Mouse (Mus musculus) CH12.LX (cell line): ENCODE data around the gene Plod3. TPM values are rescaled to one million over a fixed set of nuclear protein-coding genes. Genes with fewer than 3 reads are reported as not detected.

Source experiments
- DNase-seq: peaks from one replicate; pipeline ENCODE4 v3.0.0-alpha.2; 2013; ENCODE audit errors: extremely low read depth
- H3K27ac ChIP-seq: 2 replicates; pipeline ENCODE4 v1.5.1; 2012; ENCODE audit warnings: low read depth, mild to moderate bottlenecking, control low read depth, moderate library complexity; ENCODE audit not compliant: insufficient read depth
- H3K27me3 ChIP-seq: replicated peaks from 2 replicates; pipeline ENCODE3; 2012; ENCODE audit warnings: inconsistent platforms
- H3K36me3 ChIP-seq, 2 experiments: replicated peaks in 1 of 2; 2 replicates each; pipeline versions ENCODE3 to v1.6.1; 2012; ENCODE audit warnings: inconsistent platforms in 1 of 2, low read length in 1 of 2, mild to moderate bottlenecking in 1 of 2, mixed read lengths in 1 of 2, moderate library complexity in 1 of 2; ENCODE audit not compliant: control insufficient read depth in 1 of 2, insufficient read depth in 1 of 2
- H3K4me1 ChIP-seq, 2 experiments: 2 replicates each; pipeline ENCODE4 v1.6.1; 2012; ENCODE audit warnings: inconsistent platforms in 1 of 2, moderate library complexity in 1 of 2; ENCODE audit not compliant: insufficient read depth in 2 of 2, control insufficient read depth in 1 of 2
- H3K4me2 ChIP-seq: 2 replicates; pipeline ENCODE4 v1.6.1; 2012; ENCODE audit warnings: low read depth, mild to moderate bottlenecking, control low read depth; ENCODE audit not compliant: poor library complexity, insufficient read depth, severe bottlenecking
- H3K4me3 ChIP-seq, 3 experiments: fragments of 150-350 bp in 1 of 3; sonication (generic) in 1 of 3; replicated peaks in 1 of 3; 2 replicates each; pipeline versions ENCODE3 to v1.5.1; 2011 to 2012; ENCODE audit warnings: low read depth in 2 of 3, low read length in 2 of 3, mild to moderate bottlenecking in 2 of 3, moderate library complexity in 2 of 3, control low read depth in 1 of 3, improper control_type of control experiment in 1 of 3, inconsistent platforms in 1 of 3, mixed read lengths in 1 of 3; ENCODE audit not compliant: poor library complexity in 1 of 3
- H3K79me2 ChIP-seq: replicated peaks from 2 replicates; pipeline ENCODE4 v1.6.1; 2012; ENCODE audit warnings: mild to moderate bottlenecking, moderate library complexity; ENCODE audit not compliant: control insufficient read depth, poor library complexity, insufficient read depth, severe bottlenecking; ENCODE audit errors: extremely low read depth
- H3K9ac ChIP-seq: 2 replicates; pipeline ENCODE4 v1.6.1; 2012; ENCODE audit warnings: low read depth, mild to moderate bottlenecking, control low read depth, moderate library complexity; ENCODE audit not compliant: insufficient read depth
- H3K9me3 ChIP-seq: replicated peaks from 2 replicates; pipeline ENCODE3; 2012; ENCODE audit warnings: low read length, inconsistent platforms, mixed read lengths
- BHLHE40 ChIP-seq: IDR thresholded peaks from 2 replicates; pipeline ENCODE4 v1.6.1; 2011; ENCODE audit warnings: mild to moderate bottlenecking, low read depth, low read length, improper control_type of control experiment
- ELF1 ChIP-seq: IDR thresholded peaks from 2 replicates; pipeline ENCODE4 v1.6.1; 2014; ENCODE audit warnings: low read depth, mild to moderate bottlenecking, inconsistent platforms, low read length, improper control_type of control experiment
- JUN ChIP-seq: IDR thresholded peaks from 2 replicates; pipeline ENCODE4 v1.6.1; 2011; ENCODE audit warnings: low read depth, mild to moderate bottlenecking, low read length, improper control_type of control experiment, moderate library complexity; ENCODE audit not compliant: insufficient read depth
- JUND ChIP-seq: conservative IDR thresholded peaks from 2 replicates; pipeline ENCODE4 v1.6.1; 2011; ENCODE audit warnings: low read depth, low read length, improper control_type of control experiment
- MAZ ChIP-seq: IDR thresholded peaks from 2 replicates; pipeline ENCODE4 v1.6.1; 2012; ENCODE audit warnings: low read depth, mild to moderate bottlenecking, inconsistent platforms, low read length, improper control_type of control experiment, moderate library complexity
- MEF2A ChIP-seq: IDR thresholded peaks from 2 replicates; pipeline ENCODE4 v1.6.1; 2014; ENCODE audit warnings: low read depth, mild to moderate bottlenecking, inconsistent platforms, low read length, improper control_type of control experiment, borderline replicate concordance
- MYC ChIP-seq: IDR thresholded peaks from 2 replicates; pipeline ENCODE4 v1.6.1; 2011; ENCODE audit warnings: low read depth, mild to moderate bottlenecking, improper control_type of control experiment, low read length
- NELFE ChIP-seq: IDR thresholded peaks from 2 replicates; pipeline ENCODE4 v1.6.1; 2011; ENCODE audit warnings: low read depth, low read length, improper control_type of control experiment
- NRF1 ChIP-seq: IDR thresholded peaks from 2 replicates; pipeline ENCODE4 v1.6.1; 2014; ENCODE audit warnings: low read depth, mild to moderate bottlenecking, inconsistent platforms, low read length, improper control_type of control experiment, moderate library complexity
- SMC3 ChIP-seq: IDR thresholded peaks from 2 replicates; pipeline ENCODE4 v1.6.1; 2011; ENCODE audit warnings: low read depth, low read length, improper control_type of control experiment
- TBP ChIP-seq: conservative IDR thresholded peaks from 2 replicates; pipeline ENCODE4 v1.6.1; 2011; ENCODE audit warnings: low read depth, low read length, improper control_type of control experiment
- ZKSCAN1 ChIP-seq: IDR thresholded peaks from 2 replicates; pipeline ENCODE4 v1.6.1; 2012; ENCODE audit warnings: low read depth, inconsistent platforms, low read length, improper control_type of control experiment, borderline replicate concordance
- ZNF384 ChIP-seq: IDR thresholded peaks from 2 replicates; pipeline ENCODE4 v1.6.1; 2012; ENCODE audit warnings: low read depth, low read length, improper control_type of control experiment, inconsistent platforms
- dilution Hi-C: fragments of 300-500 bp; cut with MboI; formaldehyde crosslinking; loops from 2 replicates; pipeline ENCODE4 v1.14.3; 2020; ENCODE audit warnings: low sequenced_read_pairs; ENCODE audit not compliant: extremely low pct_unique_long_range_greater_than_20kb, extremely low pct_ligation_motif_present
- in situ Hi-C: fragments of 300-500 bp; cut with MboI; formaldehyde crosslinking; loops from 3 replicates; pipeline ENCODE4 v1.14.3; 2019; ENCODE audit warnings: low sequenced_read_pairs, low pct_ligation_motif_present, low pct_unique_long_range_greater_than_20kb, mixed read lengths
- polyA plus RNA-seq: library from polyadenylated mRNA; unstranded; fragments of >175 nt; gene quantifications from 2 replicates; pipeline ENCODE4 v1.2.1, GENCODE M21; 2012; ENCODE audit warnings: low read depth; ENCODE audit not compliant: insufficient read length
- total RNA-seq, 2 experiments: library from RNA; depleted of rRNA; stranded (reverse); fragments of 300-350 nt in 1 of 2; fragments of >200 nt in 1 of 2; gene quantifications; 2 replicates each; pipeline ENCODE4 v1.2.3; 2012 to 2014

The Plod3 gene
- total and polyA plus RNA-seq, 3 experiments: 8.8 to 45.2 (median 23.6) TPM

DNA sequence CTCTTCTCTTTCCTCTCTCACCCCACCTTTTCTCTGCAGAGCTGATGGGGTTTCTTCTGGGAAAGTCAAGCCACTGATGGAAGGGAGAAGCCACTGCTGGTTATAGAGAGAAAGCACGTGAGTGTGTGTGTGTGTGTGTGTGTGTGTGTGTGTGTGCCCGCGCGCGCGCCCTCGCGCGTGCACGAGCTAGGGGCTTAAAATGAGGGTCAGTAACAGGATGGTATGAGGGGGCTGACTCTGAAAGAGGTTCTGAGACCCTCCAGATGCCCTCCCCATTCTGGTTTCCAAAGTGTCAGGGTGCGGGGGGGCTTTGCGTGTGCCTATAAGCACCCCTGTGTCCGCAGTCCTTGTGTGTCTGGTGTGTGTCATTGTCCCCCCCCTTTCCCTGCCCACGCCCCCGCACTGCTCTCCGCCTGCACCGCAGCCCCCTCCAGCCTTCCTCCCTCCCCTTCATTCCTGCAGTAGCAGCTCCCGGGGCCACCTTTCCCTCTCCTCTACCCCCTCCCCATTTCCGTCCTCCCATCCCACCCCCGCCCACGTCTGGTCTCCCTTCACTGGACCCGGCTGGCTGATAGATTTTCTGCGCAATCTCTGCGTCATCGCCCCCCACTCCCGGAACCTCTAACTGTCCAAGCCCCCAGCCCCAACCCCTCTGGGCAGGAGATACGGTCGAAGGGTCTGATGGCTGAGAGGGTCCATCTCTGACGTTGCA lies 41.9 kb downstream of the Plod3 start:
- Histone ChIP-seq H3K4me2 (no peak overlapping the region), H3K9me3 (peaks cover 16% of the 10 kb centered on the region), H3K27ac (no peak overlapping the region), H3K9ac (no peak overlapping the region), H3K27me3 (peaks cover 75% of the 10 kb centered on the region), H3K4me3 (no peak overlapping the region), H3K4me1 (peaks cover 16 to 37% of the 10 kb centered on the region in 2 experiments), H3K79me2 (no peaks in the 10 kb centered on the region), H3K36me3 (no peaks in the 10 kb centered on the region)
- dilution Hi-C loops: no loop called here
- no peak for DNase-seq
- in situ Hi-C loops: loop anchor here (10.0 kb wide), 1 partner anchor 86 kb away; the partner anchor contains the start of gene Trim56
- TF ChIP-seq BHLHE40 (peak; percentile 44; the same call in 1 of the 2 replicates), JUN (no peak)

DNA sequence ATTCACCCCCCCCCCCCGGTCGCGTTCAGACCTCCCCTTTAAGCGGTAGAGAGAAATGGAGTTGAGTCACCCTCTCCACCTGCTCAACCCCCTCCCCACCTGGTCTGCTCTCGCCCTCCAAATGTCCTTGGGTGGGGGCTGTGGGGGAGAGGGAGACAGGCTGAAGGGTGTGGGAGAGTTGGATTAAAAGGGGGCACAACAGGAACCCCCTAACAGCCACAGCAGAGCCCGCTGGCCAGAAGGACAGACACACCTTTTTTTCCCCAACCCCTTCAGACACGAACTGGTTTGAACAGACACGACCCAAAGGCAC lies 42.4 kb downstream of the Plod3 start:
- Histone ChIP-seq H3K9ac (no peak overlapping the region), H3K27me3 (peaks cover 70% of the 10 kb centered on the region), H3K79me2 (no peaks in the 10 kb centered on the region), H3K9me3 (peaks cover 16% of the 10 kb centered on the region), H3K27ac (no peak overlapping the region), H3K4me1 (peaks cover 16 to 37% of the 10 kb centered on the region in 2 experiments), H3K4me3 (no peak overlapping the region), H3K4me2 (peak overlapping the region; percentile 60), H3K36me3 (peaks cover 0 to 1% of the 10 kb centered on the region in 2 experiments)
- in situ Hi-C loops: loop anchor here (10.0 kb wide), 1 partner anchor 86 kb away; the partner anchor contains the start of gene Trim56
- TF ChIP-seq JUND (no peak), SMC3 (no peak), TBP (no peak), NRF1 (no peak), ZNF384 (no peak), MAZ (no peak), MYC (no peak), MEF2A (no peak), ELF1 (no peak), NELFE (no peak), ZKSCAN1 (no peak)
- dilution Hi-C loops: no loop called here
- no peak for DNase-seq
